Mouse (Mus musculus): Measurements from ENCODE around the gene Il20rb.

- TF ChIP-seq MAX (IDR thresholded peaks at IDR 0.05; ENCODE audit: low read length), result no peak
- no peak for TF ChIP-seq UBTF (IDR thresholded peaks at IDR 0.05; ENCODE audit: borderline replicate concordance, insufficient read depth, low read depth, low read length)
- TF ChIP-seq POLR2A (IDR thresholded peaks at IDR 0.05; ENCODE audit: control insufficient read depth in 1 of 2, insufficient read depth in 1 of 2, low read depth in 1 of 2, low read length in 2 of 2, poor library complexity in 1 of 2), result no peak
- TF ChIP-seq RCOR1 (IDR thresholded peaks at IDR 0.05; ENCODE audit: low read depth, low read length), result no peak
- TF ChIP-seq TCF12 (IDR thresholded peaks at IDR 0.05; ENCODE audit: low read depth, low read length), result no peak
- TF ChIP-seq SIN3A (IDR thresholded peaks at IDR 0.05; ENCODE audit: low read length), result no peak
- TF ChIP-seq EP300 (IDR thresholded peaks at IDR 0.05; ENCODE audit: low read depth in 1 of 2, low read length in 2 of 2), result no peak
Observed at GRCm38 (mm10) chr9:100419644-100420043, 66.9 kb downstream of the Il20rb start.

Measured in MEL (cell line).